Mouse (Mus musculus) adrenal gland, adult 18-20 months (tissue): ENCODE results near the gene Smim4. TPM values are rescaled to one million over a fixed set of nuclear protein-coding genes. Genes with fewer than 3 reads are reported as not detected.

Source experiments
- DNase-seq, 2 experiments: peaks; one replicate each; pipeline ENCODE4 v3.0.0; 2021 to 2022; ENCODE audit warnings: low spot score in 2 of 2
- total RNA-seq, 2 experiments: library from RNA; stranded (reverse); gene quantifications; 1 replicate in 1 of 2; 2 replicates in 1 of 2; pipeline ENCODE4 v1.2.3; 2021

Gene Smim4
- total RNA-seq, 2 experiments from 2014 or later = 63.6 to 81.3 TPM

DNA sequence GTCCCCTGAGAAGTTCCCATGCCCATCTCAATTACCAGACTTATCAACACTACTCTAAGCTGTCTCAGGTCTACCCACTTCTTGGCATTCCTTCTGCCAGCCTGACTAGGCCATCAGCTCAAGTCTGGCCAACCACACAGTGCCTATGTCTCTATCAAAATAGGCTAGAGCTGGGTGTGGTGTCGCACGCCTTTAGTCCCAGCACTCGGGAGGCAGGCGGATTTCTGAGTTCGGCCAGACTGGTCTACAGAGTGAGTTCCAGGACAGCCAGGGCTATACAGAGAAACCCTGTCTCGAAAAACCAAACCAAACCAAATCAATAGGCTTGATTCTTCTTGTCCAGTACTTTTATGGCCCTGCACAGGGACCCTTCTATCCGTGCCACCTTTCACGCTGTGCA, 1.9 kb downstream of the Smim4 start:
- no peak for DNase-seq

DNA sequence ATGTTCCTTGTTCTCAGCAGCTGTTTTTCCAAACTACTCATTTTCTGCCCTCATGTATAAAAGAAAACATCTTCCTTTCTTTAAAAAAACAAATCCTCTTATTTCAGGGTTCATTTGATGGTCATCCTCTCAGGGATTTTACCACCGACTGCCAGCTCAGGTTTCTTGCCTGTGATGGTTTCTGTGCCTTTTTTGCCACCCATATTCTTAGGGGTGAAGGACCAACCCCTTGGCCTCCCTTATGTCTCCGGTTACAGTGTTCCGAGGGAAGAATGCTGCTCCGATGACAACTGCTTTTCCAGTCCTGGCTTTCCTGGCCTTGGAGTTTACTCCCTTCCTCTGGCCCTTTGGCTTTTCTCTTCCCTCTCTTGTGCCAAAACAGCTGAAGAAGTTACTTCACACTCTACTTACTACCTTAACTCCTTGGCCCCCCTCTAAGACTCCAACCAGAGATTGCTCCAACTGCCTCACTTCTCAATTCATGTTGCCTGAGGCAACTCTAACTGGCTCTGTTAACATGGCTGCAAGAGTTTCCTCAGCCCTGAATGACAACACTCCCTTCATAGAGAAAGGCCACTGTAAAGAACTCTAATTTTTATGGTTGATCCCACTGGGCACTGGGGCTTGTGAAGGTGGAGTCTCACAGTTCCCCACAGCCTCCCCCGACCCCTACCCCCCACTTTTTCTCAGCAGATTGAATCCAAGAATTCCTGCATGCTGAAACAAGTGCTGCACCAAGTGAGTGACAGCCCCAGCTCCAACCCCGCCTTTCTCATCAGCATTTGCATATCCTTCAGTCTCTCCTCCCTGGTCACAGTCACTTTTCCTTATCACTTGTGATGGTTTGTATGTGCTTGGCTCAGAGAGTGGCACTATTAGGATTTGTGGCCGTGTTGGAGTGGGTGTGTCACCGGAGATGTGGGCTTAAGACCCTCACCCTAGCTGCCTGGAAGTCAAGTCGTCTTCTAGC, 3.4 kb downstream of the Smim4 start:
- no peak for DNase-seq

DNA sequence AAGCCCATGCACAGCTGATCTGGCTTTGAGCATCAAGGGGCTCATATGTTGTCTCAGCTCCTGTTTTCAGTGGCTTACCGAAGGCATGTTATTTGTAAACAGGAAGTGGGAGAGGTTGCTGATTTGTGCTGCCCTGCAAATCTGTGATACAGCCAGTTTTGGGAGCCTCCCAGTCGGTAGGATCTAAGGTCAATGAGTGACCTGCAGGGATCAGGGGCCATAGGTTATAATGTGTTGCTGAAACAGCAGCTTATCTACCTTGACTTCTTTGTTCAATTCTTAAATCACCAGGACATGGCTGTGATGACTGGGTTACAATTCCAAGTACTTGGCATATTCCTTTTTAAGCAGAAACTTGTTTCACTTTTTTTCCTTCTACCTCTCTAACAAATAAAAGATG, 13.2 kb downstream of the Smim4 start:
- no peak for DNase-seq

DNA sequence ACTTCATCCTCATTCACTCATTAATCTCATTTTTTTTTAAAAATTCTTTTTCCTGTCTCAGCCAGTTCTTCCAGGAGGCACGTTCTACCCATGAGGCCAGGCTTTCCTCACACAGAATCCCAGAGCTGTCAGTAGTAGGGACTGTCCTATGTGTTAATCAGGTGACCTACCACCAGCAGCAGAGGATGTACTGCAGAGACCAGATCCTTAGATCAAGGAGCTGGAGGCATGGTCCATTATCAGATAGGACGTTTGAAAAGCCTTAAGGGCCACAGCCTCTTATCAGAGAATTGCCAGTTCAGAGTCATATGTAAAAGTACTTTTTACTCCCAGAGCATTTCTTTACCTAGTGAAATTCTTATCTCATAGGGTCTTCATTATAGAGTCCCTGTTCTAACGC, 14.7 kb downstream of the Smim4 start:
- no peak for DNase-seq

DNA sequence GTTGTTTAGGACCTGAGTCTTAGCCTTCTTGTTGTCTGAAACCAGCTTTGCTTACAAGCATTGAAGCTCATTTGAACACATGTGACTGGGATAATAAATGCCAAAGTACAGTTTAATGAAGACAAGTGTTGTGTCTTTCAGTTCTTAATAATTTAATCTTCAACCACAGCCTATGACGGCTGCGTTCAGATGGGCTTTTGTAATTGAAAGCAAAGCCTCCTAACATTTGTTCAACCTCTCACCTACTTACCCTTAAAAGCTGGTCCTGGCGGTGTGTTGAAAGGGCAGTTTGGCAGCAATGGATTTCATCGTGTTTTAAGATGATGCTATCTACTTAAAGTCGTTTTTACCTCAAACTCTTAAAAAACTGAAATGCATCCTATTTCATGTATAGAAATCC, 16.6 kb downstream of the Smim4 start:
- no peak for DNase-seq

DNA sequence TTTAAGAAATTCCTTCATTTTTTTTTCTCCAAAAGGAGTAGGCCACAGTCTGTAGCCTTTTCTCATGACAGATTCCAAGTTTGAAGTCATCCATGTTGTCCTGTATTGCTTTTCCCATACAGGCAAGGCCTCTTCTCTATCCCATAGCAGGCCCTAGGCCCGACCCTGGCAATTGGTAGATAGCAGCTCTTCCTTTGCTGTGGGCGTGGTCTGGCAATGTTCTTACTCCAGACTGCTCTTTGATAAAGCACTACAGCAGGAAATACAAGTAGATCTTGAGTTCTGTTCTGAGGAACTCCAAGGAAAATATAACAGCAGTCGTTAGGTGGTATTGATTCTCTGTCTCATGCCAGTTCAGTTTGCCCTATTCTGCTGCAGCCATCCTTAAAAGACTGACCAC, 18.1 kb downstream of the Smim4 start:
- DNase-seq = no peak

DNA sequence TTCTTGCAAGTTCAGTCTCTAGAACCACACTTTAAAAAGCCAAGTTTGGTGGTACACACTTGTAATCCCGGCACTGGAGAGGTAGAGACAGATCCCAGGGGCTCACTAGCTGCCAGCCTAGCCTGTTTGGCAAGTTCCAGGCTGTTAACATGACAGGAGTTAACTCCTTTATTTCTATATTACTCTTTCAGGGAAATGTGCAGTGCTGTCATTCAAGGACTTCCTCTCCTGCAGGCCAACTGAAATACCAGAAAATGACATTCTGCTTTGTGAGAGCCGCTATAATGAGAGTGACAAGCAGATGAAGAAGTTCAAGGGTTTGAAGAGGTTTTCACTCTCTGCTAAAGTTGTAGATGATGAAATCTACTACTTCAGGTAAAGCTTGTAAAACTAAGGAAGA, 23.6 kb downstream of the Smim4 start:
- no peak for DNase-seq

DNA sequence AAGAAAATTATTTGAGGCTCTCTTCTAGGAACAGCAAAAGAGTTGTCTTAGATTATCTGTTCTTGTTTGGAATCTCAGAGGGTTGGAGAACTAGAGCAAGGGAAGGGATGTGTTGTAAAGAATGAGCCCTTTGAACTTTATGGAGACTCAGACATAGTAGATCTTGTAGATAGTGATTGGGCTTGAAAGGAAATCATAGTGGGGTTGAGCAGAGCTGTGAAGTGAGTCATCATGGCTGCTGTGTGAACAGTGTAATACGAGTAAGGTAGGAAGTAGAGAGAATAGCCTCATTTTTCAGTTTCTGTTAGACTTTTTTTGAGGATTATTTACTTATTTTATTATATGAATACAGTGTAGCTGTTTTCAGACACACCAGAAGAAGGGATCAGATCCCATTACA, 38.8 kb downstream of the Smim4 start:
- no peak for DNase-seq

DNA sequence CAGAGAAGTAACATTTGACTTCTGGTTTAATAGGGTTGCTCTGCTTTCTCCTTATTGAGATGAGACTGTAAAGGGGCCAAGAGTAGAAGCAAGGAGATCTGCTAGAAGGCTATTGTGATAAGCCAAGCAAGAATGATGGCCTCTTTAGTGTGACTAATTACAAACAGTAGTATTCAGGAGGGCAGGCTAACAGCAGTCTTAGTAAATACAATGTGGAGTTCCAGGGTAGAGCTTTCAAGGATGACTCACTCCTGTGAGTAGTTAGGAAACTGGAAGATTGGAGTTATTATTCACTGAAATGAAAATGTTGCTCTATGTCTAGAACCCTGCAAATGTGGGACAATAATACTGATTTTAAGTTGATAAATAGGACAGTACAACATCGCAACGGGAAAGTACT, 40.2 kb downstream of the Smim4 start:
- DNase-seq = no peak

DNA sequence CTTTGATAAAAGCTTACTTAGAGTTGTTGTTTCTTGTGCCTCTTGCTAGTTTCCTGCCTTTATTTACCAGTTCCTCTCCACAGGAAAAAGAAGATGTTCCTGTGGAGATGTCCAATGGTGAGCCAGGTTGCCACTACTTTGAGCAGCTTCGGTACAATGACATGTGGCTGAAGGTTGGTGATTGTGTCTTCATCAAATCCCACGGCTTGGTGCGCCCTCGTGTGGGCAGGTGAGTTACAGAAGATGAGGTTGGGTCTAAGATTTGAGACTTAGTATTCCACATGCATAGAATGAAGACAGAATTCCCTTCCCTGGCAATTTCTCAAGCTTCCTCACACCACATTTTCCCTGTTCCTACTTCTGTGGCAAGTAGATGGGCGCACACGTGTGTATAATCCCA, 41.3 kb downstream of the Smim4 start:
- DNase-seq = no peak

DNA sequence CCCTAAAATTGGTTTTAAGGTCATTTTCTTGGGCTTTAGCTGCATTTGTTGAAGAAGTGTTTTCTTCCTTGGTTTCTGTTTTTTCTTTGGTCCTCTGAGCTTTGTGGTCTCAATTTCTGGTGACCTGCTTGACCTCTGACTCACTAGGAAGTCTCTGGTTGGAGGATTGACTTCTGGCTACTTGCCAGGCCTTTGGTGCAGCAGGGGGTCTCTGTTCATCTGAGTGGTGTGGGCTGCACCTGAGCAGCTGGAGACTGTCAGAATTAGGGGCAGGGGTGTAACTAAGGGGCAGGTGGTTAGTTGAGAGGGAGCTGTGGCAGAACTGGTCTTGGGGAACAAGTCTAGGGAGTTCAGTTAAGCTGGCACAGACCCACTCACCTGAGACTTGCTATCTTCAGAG, 47.6 kb downstream of the Smim4 start:
- DNase-seq = no peak

DNA sequence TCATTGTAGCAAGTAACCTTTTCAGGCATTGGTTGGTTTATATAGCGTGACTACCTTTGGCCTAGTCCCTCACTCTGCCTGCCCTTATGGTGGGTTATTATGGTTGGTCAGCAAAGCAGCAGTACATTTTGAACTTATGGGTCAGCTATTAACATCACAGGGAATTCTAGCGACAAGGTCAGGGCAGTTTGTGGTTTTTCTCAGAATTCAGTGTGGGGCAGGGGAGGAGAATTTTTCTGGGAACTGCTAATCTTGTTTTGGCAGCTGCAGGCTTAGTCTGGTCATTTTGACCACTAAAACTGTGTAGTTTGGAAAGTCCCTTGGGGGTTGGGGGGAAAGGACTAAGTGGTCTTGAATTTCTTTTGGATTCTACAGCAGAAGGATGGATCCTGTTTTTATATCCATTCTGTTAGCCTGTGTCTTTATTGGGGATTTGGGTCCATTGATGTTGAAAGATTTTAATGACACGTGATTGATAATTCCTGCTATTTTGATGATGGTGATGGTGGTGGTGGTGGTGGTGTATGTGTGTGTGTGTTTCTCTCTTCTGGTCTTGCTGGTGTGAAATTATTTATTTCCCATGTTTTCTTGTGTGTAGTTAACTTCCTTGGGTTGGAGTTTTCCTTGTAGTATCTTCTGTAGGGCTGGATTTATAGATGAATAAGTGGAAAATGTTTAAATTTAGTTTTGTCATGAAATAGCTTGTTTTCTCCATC, 49.3 kb downstream of the Smim4 start:
- DNase-seq = no peak

DNA sequence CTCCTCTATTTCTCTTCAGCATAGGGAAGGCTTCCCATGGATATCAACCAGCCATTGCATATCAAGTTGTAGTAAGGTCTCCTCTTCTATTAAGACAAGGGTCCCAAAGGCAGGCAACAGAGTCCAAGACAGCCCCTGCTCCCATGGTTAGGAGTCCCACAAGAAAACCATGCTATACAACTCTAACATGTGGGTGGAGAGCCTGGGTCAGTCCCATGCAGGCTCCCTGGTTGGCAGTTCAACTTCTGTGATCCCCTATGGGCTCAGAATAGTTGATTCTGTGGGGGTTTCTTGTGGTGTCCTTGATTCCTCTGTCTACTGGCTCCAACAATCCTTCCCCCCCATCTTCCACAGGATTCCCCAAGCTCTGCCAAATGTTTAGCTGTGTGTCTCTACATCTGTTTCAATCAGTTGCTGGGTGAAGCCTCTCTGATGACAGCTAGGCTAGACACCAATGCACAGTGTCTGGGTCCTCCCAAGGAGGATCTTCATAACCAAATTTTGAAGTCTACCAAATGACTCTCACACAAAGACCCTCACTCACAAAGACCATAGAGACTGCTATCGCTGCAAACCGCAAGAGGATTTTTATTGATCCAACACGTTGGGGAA, 50.1 kb downstream of the Smim4 start:
- no peak for DNase-seq

DNA sequence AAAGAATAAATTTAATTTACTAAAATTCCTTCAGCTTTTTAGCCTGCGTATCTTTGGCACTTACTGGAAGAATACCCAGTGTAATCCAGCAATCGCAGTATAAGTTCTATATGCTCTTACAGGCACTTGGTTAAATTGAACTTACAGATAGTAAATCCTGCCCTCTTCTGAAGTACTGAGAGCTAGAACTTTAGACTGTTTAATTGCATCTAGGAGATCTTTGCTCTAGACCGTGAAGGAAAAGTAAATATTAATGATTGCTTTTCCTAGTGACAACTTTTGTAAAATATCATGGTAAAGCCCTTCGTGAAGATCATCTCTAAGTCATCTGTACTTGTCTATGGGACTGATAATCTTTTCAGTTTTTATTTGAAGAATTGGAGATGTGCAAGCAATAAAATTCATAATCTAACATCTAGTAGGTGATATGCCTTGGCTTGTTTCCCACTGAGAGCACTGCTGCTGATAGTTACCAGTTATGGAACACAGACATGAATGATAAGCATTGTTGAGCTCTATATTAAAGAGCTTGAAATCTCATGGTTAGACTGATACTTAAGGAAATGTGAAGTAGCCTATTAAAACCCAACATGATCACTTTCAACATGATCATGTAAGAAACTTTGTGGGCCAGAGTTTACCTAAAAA, 59.5 kb downstream of the Smim4 start:
- no peak for DNase-seq

DNA sequence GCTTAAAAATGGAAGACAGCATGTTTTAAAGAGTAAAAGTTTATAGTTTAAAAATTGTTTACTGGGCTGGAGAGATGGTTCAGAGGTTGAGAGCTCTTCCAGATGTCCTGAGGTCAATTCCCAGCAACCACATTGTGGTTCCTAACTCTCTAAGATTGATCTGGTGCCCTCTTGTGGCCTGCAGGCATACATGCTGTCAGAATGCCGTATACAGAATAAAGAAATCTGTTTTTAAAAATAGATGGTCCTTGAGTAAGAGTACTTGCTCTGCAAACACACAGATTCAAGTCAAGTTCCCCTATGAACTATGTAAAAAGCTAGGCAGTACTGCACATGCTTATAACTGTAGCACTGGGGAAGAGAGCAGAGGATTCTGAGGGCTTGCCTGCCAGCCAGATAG, 66.5 kb downstream of the Smim4 start:
- no peak for DNase-seq

DNA sequence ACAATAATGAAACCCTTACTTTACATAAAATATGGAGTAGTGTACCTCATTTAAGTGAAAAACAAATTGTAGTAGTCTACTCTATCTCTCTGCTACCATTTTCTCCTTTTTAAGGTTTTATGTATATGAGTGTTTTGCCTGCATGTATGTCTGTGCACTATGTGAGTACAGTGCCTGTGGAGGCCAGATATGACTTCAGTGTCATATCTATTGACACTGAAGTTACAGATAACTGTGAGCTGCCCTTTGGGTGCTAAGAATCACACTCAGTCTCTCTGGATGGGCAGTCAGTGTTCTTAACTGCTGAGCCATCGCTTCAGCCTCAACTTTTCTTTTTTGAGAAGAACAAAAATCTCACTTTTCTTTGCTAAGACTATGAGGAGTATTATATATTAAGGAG, 82.9 kb downstream of the Smim4 start:
- DNase-seq = no peak

DNA sequence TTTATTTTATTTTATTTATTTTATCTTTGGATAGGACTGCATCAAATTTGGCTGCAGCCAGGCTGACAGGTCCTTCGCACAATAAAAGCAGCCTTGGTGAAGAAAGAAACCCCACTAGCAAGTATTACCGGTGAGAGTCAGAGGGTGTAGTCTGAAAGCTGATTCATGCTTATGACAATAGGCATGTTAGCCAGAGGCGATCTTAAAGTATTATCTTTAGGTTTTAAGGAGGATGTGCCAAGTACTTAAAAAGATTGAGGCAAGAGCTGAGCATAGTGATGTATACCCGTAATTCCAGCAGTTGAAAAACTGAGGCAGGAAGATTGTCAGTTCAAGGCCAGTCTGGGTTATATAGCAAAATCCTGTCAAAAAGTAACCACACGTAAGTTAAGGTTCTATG, 83.5 kb downstream of the Smim4 start:
- no peak for DNase-seq
